Mouse (Mus musculus): ENCODE data around the gene Ggt1. TPM values are rescaled to one million over a fixed set of nuclear protein-coding genes. Genes with fewer than 3 reads are reported as not detected.

Gene Ggt1
- polyA plus RNA-seq (2014; fragmentation: Nextera tagmentation; extraction: Ambion mirVana), result 1.8 and 1.9 TPM in 2 replicates

- 51% methylated on average over 10 of the region's 10 CpGs for WGBS
- peaks cover 9% of the 10 kb centered on the region for H3K4me1 ChIP-seq (ENCODE audit: insufficient read depth)
- H3K4me2 ChIP-seq, result peak within 1 kb of the TSS; percentile 99
- TF ChIP-seq CTCF (IDR thresholded peaks at IDR 0.05; ENCODE audit: low read depth), result no peak
- H3K27ac ChIP-seq (ENCODE audit: low read depth), result no peak within 1 kb of the TSS
- no peaks in the 10 kb centered on the region for H3K9me3 ChIP-seq (ENCODE audit: low read depth, low read length)
- peak within 1 kb of the TSS; percentile 56 for H3K4me3 ChIP-seq (ENCODE audit: low read depth, low read length)
- H3K36me3 ChIP-seq (ENCODE audit: insufficient read depth), result no peaks in the 10 kb centered on the region
- H3K9ac ChIP-seq, result no peak within 1 kb of the TSS; the same call in 1 of the 2 replicates
- H3K27me3 ChIP-seq (ENCODE audit: insufficient read depth, low read length), result peaks cover 28% of the 10 kb centered on the region
- no peak for ATAC-seq (ENCODE audit: insufficient read depth)
- DNase-seq, result no peak
Observed at GRCm38 (mm10) chr10:75561071-75561654, at the start of gene Ggt1. Gene Ggt1 (plus strand): TSS chr10:75561604.

- WGBS, result 88% methylated on average over 7 of the region's 7 CpGs
- no peak for DNase-seq
- no peaks in the 10 kb centered on the region for H3K9me3 ChIP-seq (ENCODE audit: low read depth, low read length)
Observed at GRCm38 (mm10) chr10:75511897-75512296, 49.5 kb upstream of the Ggt1 start.

GRCm38 (mm10) chr10:75512796-75513195 lies 48.6 kb upstream of the Ggt1 start:
- TF ChIP-seq CTCF (IDR thresholded peaks at IDR 0.05; ENCODE audit: low read depth), result no peak
- Histone ChIP-seq H3K27ac (ENCODE audit: low read depth) (no peak overlapping the region), H3K4me2 (no peak overlapping the region), H3K9ac (no peak overlapping the region), H3K27me3 (ENCODE audit: insufficient read depth, low read length) (no peaks in the 10 kb centered on the region), H3K9me3 (ENCODE audit: low read depth, low read length) (no peaks in the 10 kb centered on the region), H3K36me3 (ENCODE audit: insufficient read depth) (peaks cover 42% of the 10 kb centered on the region), H3K4me3 (ENCODE audit: low read depth, low read length) (no peak overlapping the region), H3K4me1 (ENCODE audit: insufficient read depth) (no peaks in the 10 kb centered on the region)
- 81% methylated on average over 7 of the region's 7 CpGs for WGBS
- no peak for DNase-seq
- no peak for ATAC-seq (ENCODE audit: insufficient read depth)

More at GRCm38 (mm10) chr10:75511897-75512296, 49.5 kb upstream of the Ggt1 start:
- Histone ChIP-seq H3K9ac (no peak overlapping the region), H3K27ac (ENCODE audit: low read depth) (no peak overlapping the region), H3K36me3 (ENCODE audit: insufficient read depth) (peaks cover 51% of the 10 kb centered on the region), H3K4me3 (ENCODE audit: low read depth, low read length) (no peak overlapping the region), H3K27me3 (ENCODE audit: insufficient read depth, low read length) (no peaks in the 10 kb centered on the region), H3K4me2 (no peak overlapping the region), H3K4me1 (ENCODE audit: insufficient read depth) (no peaks in the 10 kb centered on the region)
- TF ChIP-seq CTCF (IDR thresholded peaks at IDR 0.05; ENCODE audit: low read depth), result no peak
- ATAC-seq (ENCODE audit: insufficient read depth), result no peak

GRCm38 (mm10) chr10:75513306-75514067 lies 47.9 kb upstream of the Ggt1 start:
- Histone ChIP-seq H3K4me3 (ENCODE audit: low read depth, low read length) (no peak overlapping the region), H3K36me3 (ENCODE audit: insufficient read depth) (peaks cover 35% of the 10 kb centered on the region), H3K4me2 (no peak overlapping the region), H3K4me1 (ENCODE audit: insufficient read depth) (no peaks in the 10 kb centered on the region), H3K27me3 (ENCODE audit: insufficient read depth, low read length) (no peaks in the 10 kb centered on the region), H3K9ac (no peak overlapping the region), H3K9me3 (ENCODE audit: low read depth, low read length) (no peaks in the 10 kb centered on the region), H3K27ac (ENCODE audit: low read depth) (no peak overlapping the region)
- 88% methylated on average over 8 of the region's 8 CpGs for WGBS
- no peak for ATAC-seq (ENCODE audit: insufficient read depth)
- DNase-seq, result no peak
- no peak for TF ChIP-seq CTCF (IDR thresholded peaks at IDR 0.05; ENCODE audit: low read depth)

- ATAC-seq (ENCODE audit: insufficient read depth), result no peak
- Histone ChIP-seq H3K4me3 (ENCODE audit: low read depth, low read length) (no peak overlapping the region), H3K36me3 (ENCODE audit: insufficient read depth) (peaks cover 30% of the 10 kb centered on the region), H3K9ac (no peak overlapping the region), H3K4me1 (ENCODE audit: insufficient read depth) (0 out of 2 replicates have a peak, but pooled peaks cover 6% of the 10 kb centered on the region), H3K27me3 (ENCODE audit: insufficient read depth, low read length) (no peaks in the 10 kb centered on the region), H3K9me3 (ENCODE audit: low read depth, low read length) (no peaks in the 10 kb centered on the region), H3K4me2 (no peak overlapping the region; the same call in 1 of the 2 replicates), H3K27ac (ENCODE audit: low read depth) (no peak overlapping the region)
- 61% methylated on average over 7 of the region's 7 CpGs for WGBS
- DNase-seq, result no peak
- no peak for TF ChIP-seq CTCF (IDR thresholded peaks at IDR 0.05; ENCODE audit: low read depth)
Observed at GRCm38 (mm10) chr10:75514361-75514760, 47.0 kb upstream of the Ggt1 start.

GRCm38 (mm10) chr10:75515216-75516037 lies 46.0 kb upstream of the Ggt1 start:
- 77% methylated on average over 4 of the region's 4 CpGs for WGBS
- TF ChIP-seq CTCF (IDR thresholded peaks at IDR 0.05; ENCODE audit: low read depth), result no peak
- no peaks in the 10 kb centered on the region for H3K27me3 ChIP-seq (ENCODE audit: insufficient read depth, low read length)
- H3K4me2 ChIP-seq, result peak overlapping the region; percentile 95
- H3K36me3 ChIP-seq (ENCODE audit: insufficient read depth), result peaks cover 28% of the 10 kb centered on the region
- H3K4me3 ChIP-seq (ENCODE audit: low read depth, low read length), result peak overlapping the region; percentile 66
- 0 out of 2 replicates have a peak overlapping the region, but pooled peaks have one; percentile 82 for H3K9ac ChIP-seq
- H3K4me1 ChIP-seq (ENCODE audit: insufficient read depth), result 0 out of 2 replicates have a peak, but pooled peaks cover 6% of the 10 kb centered on the region
- DNase-seq (no peak), ATAC-seq (ENCODE audit: insufficient read depth) (no peak)
- no peaks in the 10 kb centered on the region for H3K9me3 ChIP-seq (ENCODE audit: low read depth, low read length)
- H3K27ac ChIP-seq (ENCODE audit: low read depth), result peak overlapping the region; percentile 42; the same call in 1 of the 2 replicates

Measured in lung, embryonic 14.5 days (tissue).